Mouse (Mus musculus) kidney, embryonic 15.5 days (tissue): ENCODE data around the gene 0610030E20Rik. TPM values are rescaled to one million over a fixed set of nuclear protein-coding genes. Genes with fewer than 3 reads are reported as not detected.
A peak's percentile ranks its signal among the peaks of the same experiment; 100 is the strongest.

Experiments
- ATAC-seq: fragments of 200-750 bp; cut with Nextera tagmentation; replicated peaks from 2 replicates; pipeline ENCODE4 v1.8.0; 2017; ENCODE audit warnings: moderate TSS enrichment; ENCODE audit not compliant: low FRiP score
- H3K27ac ChIP-seq: fragments of 300-500 bp; sonication (generic); 2 replicates; pipeline ENCODE4 v1.5.1; 2015; ENCODE audit warnings: mild to moderate bottlenecking, inconsistent platforms
- H3K27me3 ChIP-seq: fragments of 300-500 bp; sonication (generic); 2 replicates; pipeline ENCODE4 v1.6.1; 2015; ENCODE audit warnings: inconsistent platforms
- H3K36me3 ChIP-seq: fragments of 300-500 bp; sonication (generic); 2 replicates; pipeline ENCODE4 v1.6.1; 2015; ENCODE audit warnings: inconsistent platforms
- H3K4me1 ChIP-seq: fragments of 300-500 bp; sonication (generic); 2 replicates; pipeline ENCODE4 v1.6.1; 2015; ENCODE audit warnings: inconsistent platforms
- H3K4me2 ChIP-seq: fragments of 300-500 bp; sonication (generic); 2 replicates; pipeline ENCODE4 v1.6.1; 2015; ENCODE audit warnings: moderate library complexity, mild to moderate bottlenecking, inconsistent platforms
- H3K4me3 ChIP-seq: fragments of 300-500 bp; sonication (generic); replicated peaks from 2 replicates; pipeline ENCODE4 v1.5.1; 2015; ENCODE audit warnings: mild to moderate bottlenecking, inconsistent platforms
- H3K9ac ChIP-seq: fragments of 300-500 bp; sonication (generic); 2 replicates; pipeline ENCODE4 v1.6.1; 2015; ENCODE audit warnings: mild to moderate bottlenecking, inconsistent platforms
- H3K9me3 ChIP-seq: fragments of 300-500 bp; sonication (generic); replicated peaks from 2 replicates; pipeline ENCODE4 v1.6.1; 2016; ENCODE audit warnings: inconsistent platforms
- whole genome bisulfite sequencing: fragments of 180-500 bp; shearing (Covaris S2); methylation state at CpG from one replicate; pipeline ENCODE4 v1.1.7; 2015; ENCODE audit warnings: mixed read lengths; 5-methylcytosine and 5-hydroxymethylcytosine counted together
- polyA plus RNA-seq: library from polyadenylated mRNA; unstranded; fragments of >200 nt; fragmentation: Nextera tagmentation; extraction: Ambion mirVana; gene quantifications from 2 replicates; pipeline ENCODE4 v1.2.1, GENCODE M21; 2015

0610030E20Rik gene
- polyA plus RNA-seq, 1 experiment from 2014 or later: 29.8 TPM

DNA sequence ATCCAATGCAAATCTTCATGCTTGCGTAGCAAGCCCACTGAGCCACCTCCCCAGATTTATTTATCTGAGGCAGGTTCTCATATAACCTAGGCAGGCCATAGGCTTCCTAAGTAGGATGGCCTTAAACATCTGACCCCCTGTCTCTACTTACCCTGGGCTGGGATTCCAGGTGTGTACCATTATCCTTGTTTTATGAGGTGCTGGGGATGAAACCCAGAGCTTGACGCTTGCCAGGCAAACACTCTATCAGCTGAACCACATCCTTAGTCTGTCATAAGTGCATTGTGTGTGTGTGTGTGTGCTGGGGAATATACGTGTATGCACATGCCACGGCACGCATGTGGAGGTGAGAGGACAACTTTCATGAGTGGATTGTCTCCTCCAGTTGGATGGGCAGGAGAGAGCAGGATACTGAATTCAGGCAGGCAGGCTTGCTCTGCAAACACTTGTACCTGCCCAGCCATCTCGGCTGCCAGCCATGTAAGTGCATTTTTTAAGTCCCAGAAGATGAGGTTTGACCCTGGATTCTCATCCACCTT, 41.7 kb downstream of the 0610030E20Rik start:
- WGBS: 75% methylated on average over 6 of the region's 6 CpGs
- Histone ChIP-seq H3K27ac (peak overlapping the region; percentile 96; the same call in 1 of the 2 replicates), H3K4me1 (peaks cover 43% of the 10 kb centered on the region), H3K4me2 (peak overlapping the region; percentile 65), H3K36me3 (peaks cover 36% of the 10 kb centered on the region), H3K9me3 (no peaks in the 10 kb centered on the region), H3K9ac (peak overlapping the region; percentile 67; the same call in 1 of the 2 replicates), H3K4me3 (peak overlapping the region; percentile 51), H3K27me3 (no peaks in the 10 kb centered on the region)
- ATAC-seq: no peak

DNA sequence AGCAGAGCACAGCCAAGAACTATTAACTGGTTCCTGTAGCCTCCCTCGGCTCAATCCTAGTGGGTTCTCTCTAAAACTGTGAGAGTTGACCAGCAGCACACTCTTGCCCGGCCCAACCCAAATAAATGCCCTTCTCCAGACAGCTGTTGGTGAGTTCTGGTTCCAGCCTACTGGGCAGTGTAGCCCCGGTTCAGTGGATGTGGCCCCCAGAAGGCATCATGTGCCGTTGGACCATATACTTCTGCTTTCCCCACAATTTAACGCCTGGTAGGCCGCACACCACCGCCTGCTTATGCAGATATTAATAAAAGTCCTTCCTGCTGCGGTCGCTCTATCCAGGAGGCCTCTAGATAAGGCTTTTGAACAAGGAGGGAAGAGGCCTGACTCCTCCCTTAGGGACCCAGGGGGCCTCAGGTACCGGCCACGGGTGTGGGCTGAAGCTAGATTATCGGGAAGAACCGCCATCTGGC, 42.4 kb downstream of the 0610030E20Rik start:
- H3K9me3 ChIP-seq: no peaks in the 10 kb centered on the region
- H3K4me2 ChIP-seq: peak overlapping the region; percentile 65
- peak; percentile 59 for ATAC-seq
- H3K4me1 ChIP-seq: peaks cover 43% of the 10 kb centered on the region
- 16% methylated on average over 13 of the region's 13 CpGs for WGBS
- peak overlapping the region; percentile 96 for H3K27ac ChIP-seq
- no peaks in the 10 kb centered on the region for H3K27me3 ChIP-seq
- H3K36me3 ChIP-seq: peaks cover 30% of the 10 kb centered on the region
- H3K4me3 ChIP-seq: peak overlapping the region; percentile 51
- H3K9ac ChIP-seq: peak overlapping the region; percentile 67

DNA sequence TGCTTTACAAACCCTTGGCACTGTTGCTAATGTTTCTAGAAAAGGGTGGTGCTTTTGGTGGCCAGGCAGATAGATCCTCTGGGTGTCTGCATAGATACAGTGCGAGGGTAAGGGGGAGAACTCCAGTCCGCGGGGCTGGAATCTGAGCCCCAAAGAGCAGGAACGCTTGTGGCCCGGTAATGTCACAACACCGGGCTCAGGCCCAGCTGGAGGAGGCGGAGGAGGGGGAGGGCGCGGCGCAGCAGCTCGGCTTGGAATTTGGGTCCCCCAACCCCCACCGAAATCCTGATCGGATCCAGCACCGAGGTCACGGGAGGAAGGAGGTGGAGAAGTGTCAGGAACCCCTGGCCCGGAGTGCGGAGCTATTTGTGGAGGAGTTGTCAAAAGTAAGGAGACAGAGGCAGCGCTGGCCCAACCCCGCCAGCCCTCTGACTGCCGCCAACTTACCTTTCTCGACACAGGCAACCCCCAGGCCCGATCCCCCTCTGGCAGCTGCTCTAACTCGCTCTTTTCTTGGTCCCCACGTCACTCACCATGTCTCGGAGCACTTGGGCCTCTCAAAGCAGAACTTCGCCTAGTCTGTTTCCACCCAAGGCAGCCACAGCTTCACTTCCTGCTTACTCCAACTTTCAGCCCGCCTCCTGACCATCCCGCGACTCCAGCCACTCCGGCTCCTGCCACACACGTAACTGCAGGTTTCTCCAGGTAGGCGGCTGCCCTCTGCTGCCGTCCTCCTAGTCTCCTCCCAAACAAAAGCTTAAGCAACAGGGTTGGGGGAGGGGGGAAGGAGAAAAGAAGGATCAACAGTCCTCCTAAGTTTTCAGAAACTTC, 43.0 kb downstream of the 0610030E20Rik start, which contains the start of gene Vamp8:
Vamp8 (minus strand) TSS at position 763 of the 831 bp plus-strand sequence.
- Histone ChIP-seq H3K4me3 (peak within 1 kb of the TSS; percentile 51), H3K4me2 (peak within 1 kb of the TSS; percentile 65), H3K9ac (peak within 1 kb of the TSS; percentile 67), H3K27me3 (no peaks in the 10 kb centered on the region), H3K4me1 (peaks cover 43% of the 10 kb centered on the region), H3K27ac (peak within 1 kb of the TSS; percentile 96), H3K9me3 (no peaks in the 10 kb centered on the region), H3K36me3 (peaks cover 23% of the 10 kb centered on the region)
- peak; percentile 82 for ATAC-seq
- under 1% methylated on average over 33 of the region's 33 CpGs for WGBS

DNA sequence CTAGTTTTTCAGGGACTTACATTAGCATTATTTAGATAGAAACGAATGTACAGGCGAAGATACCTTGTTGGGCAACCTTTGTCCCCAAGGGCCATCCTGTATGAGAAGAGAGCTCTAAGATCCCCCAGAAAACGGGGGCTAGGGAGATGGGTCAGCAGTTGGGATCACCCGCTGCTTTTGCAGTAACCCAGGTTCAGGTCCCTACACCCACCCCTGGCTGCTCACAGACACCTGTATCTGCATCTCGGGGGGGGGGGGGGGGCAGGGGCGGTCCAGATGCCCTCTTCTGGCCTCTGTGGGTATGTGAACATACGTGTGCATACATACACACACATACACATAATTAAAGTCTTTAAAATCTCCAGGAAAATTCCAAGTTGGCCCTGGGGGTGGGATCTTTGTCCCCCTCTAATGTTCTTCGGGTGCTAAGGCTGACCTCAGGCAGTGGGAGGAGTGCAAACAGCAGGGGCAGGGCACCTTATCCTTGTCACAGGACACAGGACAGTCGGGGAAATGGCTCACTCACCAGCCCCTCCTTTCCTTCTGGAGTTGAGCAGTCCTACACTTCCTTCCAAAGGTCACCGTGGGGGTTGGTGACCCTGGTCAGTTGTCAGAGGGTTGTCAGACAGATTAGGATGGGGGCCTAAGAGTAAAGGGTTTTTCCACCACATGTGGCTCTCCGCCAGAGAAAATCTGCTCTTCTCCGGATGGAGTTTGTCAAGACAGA, 43.8 kb downstream of the 0610030E20Rik start:
- Histone ChIP-seq H3K27ac (peak overlapping the region; percentile 96), H3K27me3 (no peaks in the 10 kb centered on the region), H3K9ac (peak overlapping the region; percentile 67), H3K4me1 (peaks cover 43% of the 10 kb centered on the region), H3K4me3 (peak overlapping the region; percentile 51), H3K9me3 (no peaks in the 10 kb centered on the region), H3K4me2 (peak overlapping the region; percentile 65), H3K36me3 (peaks cover 15% of the 10 kb centered on the region)
- ATAC-seq: peak; percentile 87
- 8% methylated on average over 12 of the region's 12 CpGs for WGBS

DNA sequence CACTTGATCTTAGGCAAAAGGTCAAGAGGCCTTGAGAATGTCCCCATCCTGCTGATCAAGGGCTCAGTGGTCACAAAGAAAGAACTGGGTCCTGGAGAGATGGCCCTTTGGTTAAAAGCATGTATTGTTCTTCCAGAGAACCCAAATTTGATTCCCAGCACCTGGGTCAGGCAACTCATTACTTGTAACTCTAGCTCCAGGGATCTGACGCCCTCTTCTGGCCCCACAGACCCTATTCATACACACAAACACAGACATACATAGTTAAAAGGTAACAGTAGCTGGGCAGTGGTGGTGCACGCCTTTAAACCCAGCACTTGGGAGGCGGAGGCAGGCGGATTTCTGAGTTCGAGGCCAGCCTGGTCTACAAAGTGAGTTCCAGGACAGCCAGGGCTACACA, 45.2 kb downstream of the 0610030E20Rik start:
- Histone ChIP-seq H3K4me1 (peaks cover 43% of the 10 kb centered on the region), H3K9ac (no peak overlapping the region), H3K36me3 (peaks cover 6% of the 10 kb centered on the region; the same call in 1 of the 2 replicates), H3K27ac (peak overlapping the region; percentile 96), H3K9me3 (no peaks in the 10 kb centered on the region), H3K4me3 (no peak overlapping the region), H3K27me3 (no peaks in the 10 kb centered on the region), H3K4me2 (no peak overlapping the region)
- 94% methylated on average over 5 of the region's 5 CpGs for WGBS
- no peak for ATAC-seq

DNA sequence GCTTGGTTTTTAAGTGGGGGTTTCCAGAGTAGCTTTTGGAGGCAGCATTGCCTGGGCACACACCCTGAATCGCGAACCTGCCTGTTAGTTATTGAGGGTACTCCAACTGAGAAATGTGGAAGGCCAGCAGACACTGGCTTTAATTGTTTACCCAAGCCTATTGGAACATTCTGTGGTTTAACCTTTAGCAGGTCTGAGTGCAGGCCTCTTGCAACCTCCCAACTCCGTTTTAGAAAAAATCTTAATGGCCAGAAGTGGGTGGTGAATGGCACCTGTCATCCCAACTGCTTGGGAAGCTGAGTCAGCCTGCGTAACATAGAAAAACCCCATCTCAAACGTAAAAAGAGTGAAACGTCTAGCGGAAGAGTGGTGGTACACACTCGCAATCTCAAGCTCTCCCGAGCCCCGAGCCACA, 49.7 kb downstream of the 0610030E20Rik start:
- H3K4me2 ChIP-seq: no peak overlapping the region
- no peak for ATAC-seq
- H3K36me3 ChIP-seq: no peaks in the 10 kb centered on the region
- peaks cover 5% of the 10 kb centered on the region; the same call in 1 of the 2 replicates for H3K4me1 ChIP-seq
- no peak overlapping the region for H3K27ac ChIP-seq
- H3K9me3 ChIP-seq: no peaks in the 10 kb centered on the region
- H3K9ac ChIP-seq: no peak overlapping the region
- WGBS: 79% methylated on average over 10 of the region's 10 CpGs
- H3K27me3 ChIP-seq: no peaks in the 10 kb centered on the region
- H3K4me3 ChIP-seq: no peak overlapping the region

DNA sequence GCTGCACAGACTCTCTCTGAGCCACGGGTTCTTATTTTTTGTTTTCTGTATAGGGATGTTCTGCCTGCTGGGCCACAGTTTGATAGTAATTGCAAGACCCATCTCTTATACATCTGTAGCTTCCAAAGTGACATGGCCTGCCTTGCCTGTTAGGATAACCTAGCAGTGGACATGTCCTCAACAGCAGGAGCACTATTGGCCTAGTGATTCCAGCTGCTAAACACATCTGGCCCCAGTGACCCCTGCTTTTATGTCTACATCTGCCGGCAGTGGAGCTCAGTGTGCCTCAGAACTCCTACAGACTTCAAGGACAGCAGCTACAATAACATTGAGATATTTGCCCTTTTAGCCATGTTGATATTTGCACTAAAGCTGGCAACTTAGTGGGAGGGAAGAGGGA, 52.9 kb downstream of the 0610030E20Rik start:
- no peak overlapping the region for H3K9ac ChIP-seq
- 0 out of 2 replicates have a peak, but pooled peaks cover 2% of the 10 kb centered on the region for H3K4me1 ChIP-seq
- H3K4me2 ChIP-seq: no peak overlapping the region
- 35% methylated on average over 2 of the region's 2 CpGs for WGBS
- no peaks in the 10 kb centered on the region for H3K9me3 ChIP-seq
- ATAC-seq: no peak
- H3K27me3 ChIP-seq: no peaks in the 10 kb centered on the region
- no peak overlapping the region for H3K27ac ChIP-seq
- H3K36me3 ChIP-seq: no peaks in the 10 kb centered on the region
- no peak overlapping the region for H3K4me3 ChIP-seq

DNA sequence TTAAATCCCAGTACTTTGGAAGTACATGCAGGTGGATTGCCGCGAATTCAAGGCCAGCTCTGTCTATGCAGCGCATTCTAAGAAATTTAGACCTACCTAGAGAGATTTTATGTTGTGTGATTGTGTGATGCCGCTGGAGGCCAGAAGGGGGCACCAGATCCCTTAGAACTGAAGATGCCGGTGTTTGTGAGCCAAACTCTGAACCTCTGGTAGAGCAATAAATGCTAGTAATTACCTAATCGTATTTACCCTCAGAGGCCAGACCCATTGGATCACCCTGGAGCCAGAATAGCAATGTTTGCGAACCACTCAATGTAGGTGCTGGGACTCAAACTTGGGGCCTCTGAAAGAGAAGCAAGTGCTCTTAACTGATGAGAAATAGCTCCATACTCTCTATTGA, 54.8 kb downstream of the 0610030E20Rik start:
- 21% methylated on average over 7 of the region's 7 CpGs for WGBS
- H3K4me3 ChIP-seq: no peak overlapping the region

More for the DNA sequence above, 54.8 kb downstream of the 0610030E20Rik start:
- Histone ChIP-seq H3K9me3 (no peaks in the 10 kb centered on the region), H3K27ac (no peak overlapping the region), H3K27me3 (no peaks in the 10 kb centered on the region), H3K9ac (no peak overlapping the region), H3K36me3 (no peaks in the 10 kb centered on the region), H3K4me2 (no peak overlapping the region), H3K4me1 (0 out of 2 replicates have a peak, but pooled peaks cover 2% of the 10 kb centered on the region)
- no peak for ATAC-seq

Other genes with a start within 250 kb of the 0610030E20Rik start
- gene St3gal5, start 249.7 kb upstream of the 0610030E20Rik start, polyA plus RNA-seq: 35.2 and 36.3 TPM in 2 replicates
- gene Atoh8, start 111.7 kb upstream of the 0610030E20Rik start, polyA plus RNA-seq: 18.5 and 18.9 TPM in 2 replicates
- not detected in 2 replicates for gene Sftpb, start 42.7 kb upstream of the 0610030E20Rik start, polyA plus RNA-seq
- gene Usp39, start 2.1 kb upstream of the 0610030E20Rik start, polyA plus RNA-seq: 46.3 and 50.3 TPM in 2 replicates
- 24.0 and 26.7 TPM in 2 replicates for gene Tmem150a, start 8.1 kb downstream of the 0610030E20Rik start, polyA plus RNA-seq
- 116 and 130 TPM in 2 replicates for gene Rnf181, start 19.6 kb downstream of the 0610030E20Rik start, polyA plus RNA-seq
- gene Vamp5, start 33.2 kb downstream of the 0610030E20Rik start, polyA plus RNA-seq: 35.0 and 40.7 TPM in 2 replicates
- 146 and 150 TPM in 2 replicates for gene Vamp8, start 43.4 kb downstream of the 0610030E20Rik start, polyA plus RNA-seq
- 32.5 and 36.0 TPM in 2 replicates for gene Ggcx, start 67.0 kb downstream of the 0610030E20Rik start, polyA plus RNA-seq
- 418 and 431 TPM in 2 replicates for gene Mat2a, start 92.2 kb downstream of the 0610030E20Rik start, polyA plus RNA-seq
- 0.13 and 0.14 TPM in 2 replicates for gene Sh2d6, start 174.4 kb downstream of the 0610030E20Rik start, polyA plus RNA-seq
- gene Capg, start 197.1 kb downstream of the 0610030E20Rik start, polyA plus RNA-seq: 68.4 and 70.7 TPM in 2 replicates